Mouse (Mus musculus) urinary bladder, postnatal 36 days (tissue): Measurements from ENCODE around the gene Oxtr.
A peak's percentile ranks its signal among the peaks of the same experiment; 100 is the strongest.

ENCODE experiments used
- DNase-seq, 2 experiments: peaks; one replicate each; pipeline ENCODE4 v3.0.0; 2022; ENCODE audit warnings: low spot score in 2 of 2, mixed read lengths in 1 of 2

Gene Oxtr

DNA sequence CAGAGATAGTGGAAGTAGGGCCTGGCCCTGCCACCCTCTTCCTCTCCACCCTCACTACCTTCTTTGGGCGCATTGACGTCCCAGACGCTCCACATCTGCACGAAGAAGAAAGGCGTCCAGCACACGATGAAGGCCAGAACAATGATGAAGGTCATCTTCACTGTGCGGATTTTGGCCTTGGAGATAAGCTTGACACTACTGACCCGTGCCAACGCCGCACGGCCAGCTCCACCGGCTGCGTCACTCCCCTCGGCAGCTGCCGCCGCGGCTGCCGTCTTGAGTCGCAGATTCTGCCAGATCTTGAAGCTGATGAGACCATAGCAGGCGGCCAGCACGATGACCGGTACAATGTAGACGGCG is 942 bp downstream of the Oxtr start:
- no peak for DNase-seq

GRCm38 (mm10) chr6:112487993-112488392 is 1.8 kb downstream of the Oxtr start:
- no peak for DNase-seq

GRCm38 (mm10) chr6:112484316-112484715 is 5.4 kb downstream of the Oxtr start:
- DNase-seq = peak in 1 of 2 experiments; percentile 11

- no peak for DNase-seq
Observed at GRCm38 (mm10) chr6:112479861-112480260, 9.9 kb downstream of the Oxtr start.

DNA sequence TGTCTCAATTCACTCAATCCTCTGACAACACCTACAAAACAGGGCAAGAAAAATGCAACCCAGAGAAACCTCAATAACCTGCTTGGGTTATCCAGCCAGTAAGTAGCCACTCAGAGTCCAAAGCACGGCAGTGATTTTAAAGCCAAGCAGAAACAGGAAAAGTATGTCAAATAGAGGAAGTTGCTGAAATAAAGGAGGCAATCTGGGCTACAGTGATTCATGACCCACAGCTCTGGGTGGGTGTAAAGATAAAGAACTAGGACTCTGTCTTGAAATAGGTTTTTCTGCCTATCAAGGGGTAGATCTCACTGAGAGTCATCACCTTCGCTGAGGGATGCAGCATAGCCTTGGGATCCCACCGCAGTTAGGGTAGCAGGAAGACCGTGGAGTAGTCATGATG is 18.1 kb downstream of the Oxtr start:
- no peak for DNase-seq

DNA sequence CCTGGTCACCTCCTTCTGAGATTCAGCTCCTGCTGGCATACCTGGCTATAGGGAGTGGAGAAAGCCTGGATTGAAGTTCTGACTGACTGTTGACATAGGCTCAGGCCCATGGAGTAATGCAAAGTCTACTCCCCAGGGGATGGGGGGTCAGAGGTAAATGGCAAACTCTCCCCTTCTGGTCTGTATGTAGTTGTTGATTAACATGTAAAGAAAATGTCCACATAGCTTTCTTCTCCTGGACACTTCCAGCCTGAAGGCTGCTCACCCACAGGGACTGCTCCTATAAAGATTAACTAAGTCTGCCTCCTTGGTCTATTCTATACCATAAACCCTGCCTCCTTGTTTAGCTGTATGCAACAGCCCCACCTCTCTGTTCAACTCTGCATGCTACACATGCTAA is 23.7 kb downstream of the Oxtr start:
- DNase-seq = no peak

GRCm38 (mm10) chr6:112465441-112465840 is 24.3 kb downstream of the Oxtr start:
- no peak for DNase-seq

DNA sequence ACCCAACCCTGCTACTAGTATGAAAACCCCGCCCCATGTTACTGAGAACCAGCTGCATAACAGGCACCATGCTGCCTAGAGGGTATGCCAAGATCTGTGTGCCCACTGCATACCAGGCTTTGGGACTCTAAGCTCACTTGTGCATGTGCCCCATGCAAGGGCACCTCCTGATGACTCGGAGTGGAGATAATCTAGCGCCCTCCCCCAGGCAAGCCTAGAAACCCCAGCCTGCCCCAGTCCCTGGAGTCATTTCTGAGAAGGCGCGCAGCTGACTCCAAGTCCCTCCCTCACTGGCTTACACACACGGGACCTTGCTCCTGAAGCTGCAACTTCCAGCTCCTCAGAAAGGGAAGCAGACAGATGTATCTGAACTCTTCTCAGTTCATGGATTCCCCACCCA is 26.4 kb downstream of the Oxtr start:
- no peak for DNase-seq

- DNase-seq = no peak
Observed at GRCm38 (mm10) chr6:112461459-112461858, 28.3 kb downstream of the Oxtr start.

DNA sequence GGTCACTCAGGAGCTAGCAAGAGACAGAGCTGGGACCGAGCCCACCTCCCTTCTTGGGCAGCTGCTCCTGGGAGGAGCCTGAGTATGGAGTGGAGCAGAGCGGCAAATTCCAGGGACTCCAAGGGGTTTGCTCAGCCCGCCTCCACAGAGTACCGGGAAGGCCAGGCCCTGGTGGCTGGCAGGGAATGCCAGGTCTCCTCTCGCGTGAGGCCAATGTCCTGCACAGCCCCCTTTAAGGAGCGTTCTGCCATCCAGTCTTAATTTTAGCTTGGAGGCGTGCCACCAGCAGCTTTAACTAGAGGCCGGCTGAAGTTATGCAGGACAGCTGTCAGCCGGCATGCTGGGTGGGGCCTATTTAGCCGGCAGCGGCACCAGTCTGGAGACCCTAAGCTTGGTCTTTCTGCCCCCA is 30.4 kb downstream of the Oxtr start, which contains the start of gene Cav3:
Gene Cav3, plus strand, starts transcription at position 165 of the 409 bp plus-strand sequence.
- DNase-seq = no peak

DNA sequence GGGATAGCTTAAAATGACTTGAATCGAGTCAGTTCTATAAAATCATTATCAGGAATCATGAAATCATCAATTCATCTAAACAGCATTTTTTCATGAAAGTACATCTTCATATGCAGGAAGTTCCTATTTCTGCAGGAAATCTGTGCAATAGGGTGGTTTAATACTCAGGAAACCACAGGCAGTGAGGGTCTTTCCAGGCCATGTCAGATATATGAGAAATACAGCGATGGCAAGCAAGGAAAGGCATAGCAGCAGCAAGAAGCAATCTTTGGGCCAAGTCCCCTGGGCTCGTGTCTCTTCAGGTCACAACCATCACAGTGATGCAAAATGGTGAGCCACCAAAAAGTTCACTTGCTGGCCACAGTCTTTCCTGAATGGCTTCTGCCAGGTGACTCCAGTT is 44.1 kb downstream of the Oxtr start:
- no peak for DNase-seq

DNA sequence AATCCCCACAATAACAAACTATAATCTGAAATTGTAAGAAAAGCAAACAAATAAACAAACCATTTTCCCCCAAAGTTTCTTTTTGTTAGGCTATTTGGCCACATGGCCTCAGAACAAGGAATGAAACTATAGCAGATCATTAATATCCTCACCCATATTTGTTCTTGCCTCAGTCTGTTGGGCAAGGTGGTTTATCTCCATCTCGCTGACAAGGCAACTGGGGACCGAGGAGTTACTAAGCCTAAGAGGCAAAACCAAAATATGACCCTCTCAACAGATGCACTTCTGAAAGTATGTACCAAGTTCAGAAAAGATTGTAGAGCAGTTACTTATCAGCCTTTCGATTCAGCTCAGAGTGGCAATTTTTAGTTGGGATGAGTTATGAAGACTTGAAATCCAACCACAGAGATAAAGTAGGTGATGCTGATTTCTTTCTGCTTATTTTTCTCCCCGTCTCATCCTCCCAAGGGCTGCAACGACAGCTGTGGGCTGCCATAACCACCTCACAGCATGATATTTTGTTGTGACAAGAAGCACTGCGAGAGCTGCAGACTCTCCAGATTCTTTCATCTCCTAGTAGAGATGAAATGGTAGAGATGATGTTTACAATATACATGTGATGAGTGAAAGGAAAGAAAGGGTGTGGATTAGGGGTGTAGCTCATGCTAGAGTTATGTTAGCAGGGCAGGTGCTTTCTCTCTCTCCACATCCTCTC is 63.6 kb downstream of the Oxtr start:
- no peak for DNase-seq

GRCm38 (mm10) chr6:112423746-112424501 is 65.8 kb downstream of the Oxtr start:
- no peak for DNase-seq
